Mouse (Mus musculus) embryonic fibroblast, embryonic 13.5 days (primary cell): Measurements from ENCODE around the gene Mpo. TPM values are rescaled to one million over a fixed set of nuclear protein-coding genes. Genes with fewer than 3 reads are reported as not detected.

ENCODE experiments used
- H3K27ac ChIP-seq: 2 replicates; pipeline ENCODE4 v1.5.1; 2012; ENCODE audit warnings: low read length, control low read depth, inconsistent platforms; ENCODE audit not compliant: insufficient read depth
- H3K4me1 ChIP-seq: 2 replicates; pipeline ENCODE4 v1.6.1; 2011; ENCODE audit warnings: low read length; ENCODE audit not compliant: control insufficient read depth, insufficient read depth
- H3K4me3 ChIP-seq: 2 replicates; pipeline ENCODE4 v1.5.1; 2011; ENCODE audit warnings: mild to moderate bottlenecking, control low read depth, low read length; ENCODE audit not compliant: insufficient read depth
- CTCF ChIP-seq: IDR thresholded peaks from 2 replicates; pipeline ENCODE4 v1.5.1; 2011; ENCODE audit warnings: mild to moderate bottlenecking, control low read depth, low read length, moderate library complexity, borderline replicate concordance; ENCODE audit not compliant: insufficient read depth
- POLR2A ChIP-seq: IDR thresholded peaks from 2 replicates; pipeline ENCODE4 v1.6.1; 2011; ENCODE audit warnings: low read depth, mild to moderate bottlenecking, control low read depth, low read length, moderate library complexity
- polyA plus RNA-seq: library from polyadenylated mRNA; stranded (reverse); fragments of >200 nt; gene quantifications from 2 replicates; pipeline ENCODE4 v1.2.4, GENCODE M21; 2011; ENCODE audit warnings: low read depth; ENCODE audit not compliant: missing spikeins, insufficient read length

Gene Mpo
- polyA plus RNA-seq, 1 experiment = not detected

DNA sequence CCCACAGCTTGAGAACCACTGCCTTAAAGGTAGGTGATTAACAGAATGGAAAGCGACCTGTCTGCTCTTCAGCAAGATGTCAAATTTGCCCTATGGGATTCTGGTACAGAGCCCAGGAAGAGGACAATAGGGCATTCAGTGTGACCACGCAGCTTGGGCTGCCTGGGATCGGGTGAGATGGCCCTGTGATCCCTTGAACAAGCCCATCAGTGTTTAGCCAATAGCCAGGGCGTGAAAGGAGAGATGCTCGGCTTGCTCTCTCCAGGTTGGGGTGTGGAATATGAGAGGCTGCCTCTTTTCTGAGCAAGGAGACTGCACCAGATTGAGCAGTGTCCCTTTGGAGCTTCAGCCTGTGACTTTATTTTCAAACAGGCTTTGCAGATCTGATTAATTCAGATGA is 28.1 kb downstream of the Mpo start:
- Histone ChIP-seq H3K27ac (no peak overlapping the region), H3K4me1 (no peaks in the 10 kb centered on the region), H3K4me3 (no peak overlapping the region)
- no peak for TF ChIP-seq CTCF
- TF ChIP-seq POLR2A = no peak

DNA sequence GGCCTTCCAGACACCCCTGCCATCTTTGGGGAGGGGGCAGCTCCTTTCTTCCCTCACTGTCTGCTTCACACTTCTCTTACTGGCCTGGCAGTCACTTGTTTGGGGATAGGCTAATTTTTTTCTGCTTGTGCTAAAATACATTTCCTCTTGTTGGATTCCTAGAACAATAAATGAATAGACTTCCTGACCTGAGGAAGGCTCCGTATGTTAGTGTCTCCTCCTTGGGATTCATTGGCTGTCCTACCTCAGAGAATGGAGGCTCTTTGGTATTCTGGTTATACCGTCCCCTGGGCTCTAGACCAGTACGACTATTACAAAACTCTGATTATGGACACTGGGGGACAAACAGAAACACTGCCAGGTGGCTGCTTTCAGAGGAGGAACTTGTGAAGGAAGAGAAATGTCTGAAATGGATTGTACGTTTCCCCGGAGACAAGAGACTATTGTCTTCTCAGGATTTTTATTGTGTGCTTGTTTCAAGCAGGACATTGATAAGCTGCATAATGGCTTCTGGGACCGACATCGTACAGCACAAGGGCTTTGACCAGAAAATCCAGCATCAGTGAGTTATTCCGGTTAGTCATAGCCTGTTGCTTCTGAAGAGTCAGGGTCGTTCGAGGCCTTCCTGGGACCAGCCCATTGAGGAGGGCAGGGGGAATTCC is 35.0 kb downstream of the Mpo start, which contains the start of gene Lpo:
Gene Lpo (minus strand): TSS at position 51 of the 662 bp plus-strand sequence.
- Histone ChIP-seq H3K4me3 (no peak within 1 kb of the TSS), H3K4me1 (no peaks in the 10 kb centered on the region), H3K27ac (no peak within 1 kb of the TSS)
- TF ChIP-seq POLR2A = no peak
- TF ChIP-seq CTCF = no peak

DNA sequence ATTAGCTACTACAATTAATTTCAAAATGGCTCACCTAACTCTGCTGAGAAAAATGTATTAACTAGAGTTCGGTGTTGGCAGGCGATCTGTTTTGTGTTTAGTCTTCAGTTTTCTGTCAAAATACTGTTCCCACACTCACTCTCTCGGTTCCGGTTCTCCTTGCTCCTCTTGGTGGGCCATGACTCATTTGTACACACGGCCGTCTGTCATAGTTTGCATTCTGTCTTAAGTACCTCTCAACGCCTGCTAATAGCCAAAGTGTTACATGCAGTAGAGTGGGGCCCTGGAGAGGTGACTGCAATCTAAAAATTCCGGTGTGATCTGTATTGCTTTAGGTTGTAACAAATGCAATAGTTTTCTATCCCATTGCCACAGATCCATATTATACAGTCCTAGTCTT is 47.3 kb downstream of the Mpo start:
- TF ChIP-seq CTCF = no peak
- TF ChIP-seq POLR2A = no peak
- no peak overlapping the region for H3K4me3 ChIP-seq
- no peaks in the 10 kb centered on the region for H3K4me1 ChIP-seq
- no peak overlapping the region for H3K27ac ChIP-seq

DNA sequence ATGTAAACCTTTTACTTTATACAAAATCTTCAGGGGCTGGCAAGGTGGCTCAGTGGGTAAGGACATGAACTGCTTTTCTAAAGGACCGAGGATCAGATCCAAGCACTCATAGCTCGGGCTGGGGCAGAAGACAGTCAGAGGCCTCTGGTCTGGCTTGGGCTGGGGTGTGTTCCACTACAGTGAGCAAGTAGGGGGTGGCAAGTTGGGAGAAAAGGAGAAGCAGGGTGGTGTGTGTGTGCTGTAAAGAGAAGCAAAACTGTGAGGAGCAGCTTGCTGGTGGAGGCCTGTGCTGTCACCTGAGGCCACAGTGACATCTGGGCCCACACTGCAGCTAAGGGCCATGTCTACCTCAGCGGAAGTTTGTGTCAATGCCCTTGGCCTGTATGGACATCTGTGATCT is 48.1 kb downstream of the Mpo start:
- no peak overlapping the region for H3K27ac ChIP-seq
- no peak overlapping the region for H3K4me3 ChIP-seq
- H3K4me1 ChIP-seq = no peaks in the 10 kb centered on the region
- TF ChIP-seq CTCF (no peak), POLR2A (no peak)

DNA sequence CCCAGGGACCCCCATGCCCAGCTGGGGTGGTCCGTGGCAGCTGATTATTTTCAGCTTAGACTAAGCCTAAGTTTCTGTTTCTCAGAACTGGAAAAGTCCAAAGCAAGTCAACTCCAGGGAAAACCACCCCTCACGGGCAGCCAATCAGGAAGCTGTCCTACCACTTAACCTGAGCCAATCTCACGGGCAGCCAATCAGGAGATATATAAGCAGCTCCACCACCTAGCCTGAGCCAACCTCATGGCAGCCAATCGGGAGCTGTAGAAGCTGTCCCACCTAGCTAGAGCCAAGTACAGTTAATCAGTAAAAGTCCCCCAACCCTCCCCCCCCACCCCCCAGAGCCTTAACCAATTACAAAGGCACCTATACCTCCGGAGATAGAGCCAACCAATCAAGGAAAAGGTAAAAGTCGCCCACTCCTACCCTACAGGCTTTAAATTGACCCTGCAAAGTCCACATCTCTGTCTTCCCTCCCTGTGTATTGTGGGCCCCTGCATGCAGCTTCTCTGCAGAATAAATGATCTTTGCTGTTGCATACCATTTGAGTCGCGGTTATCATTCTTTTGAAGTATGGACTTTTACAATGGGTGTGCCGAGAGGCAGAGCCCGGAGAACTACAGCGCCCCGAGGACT is 53.7 kb downstream of the Mpo start:
- Histone ChIP-seq H3K4me3 (no peak overlapping the region), H3K27ac (no peak overlapping the region), H3K4me1 (no peaks in the 10 kb centered on the region)
- TF ChIP-seq POLR2A = no peak
- TF ChIP-seq CTCF = no peak

DNA sequence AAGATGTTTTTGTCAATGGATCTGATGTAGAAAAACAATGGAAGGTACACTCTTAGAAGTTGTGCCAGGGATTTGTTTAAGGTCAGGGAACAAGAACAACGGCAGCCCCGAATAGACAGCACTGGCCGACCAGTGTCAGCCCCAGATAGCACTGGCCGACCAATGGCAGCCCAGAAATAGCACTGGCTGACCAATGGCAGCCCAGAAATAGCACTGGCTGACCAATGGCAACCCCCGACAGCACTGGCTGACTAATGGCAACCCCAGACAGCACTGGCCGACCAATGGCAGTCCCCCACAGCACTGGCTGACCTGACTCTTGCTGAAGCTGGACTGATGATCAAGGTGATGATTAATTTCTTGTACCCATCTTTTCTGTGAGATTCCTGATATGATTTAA is 54.5 kb downstream of the Mpo start:
- TF ChIP-seq POLR2A = no peak
- no peak for TF ChIP-seq CTCF
- Histone ChIP-seq H3K4me1 (no peaks in the 10 kb centered on the region), H3K27ac (no peak overlapping the region), H3K4me3 (no peak overlapping the region)

DNA sequence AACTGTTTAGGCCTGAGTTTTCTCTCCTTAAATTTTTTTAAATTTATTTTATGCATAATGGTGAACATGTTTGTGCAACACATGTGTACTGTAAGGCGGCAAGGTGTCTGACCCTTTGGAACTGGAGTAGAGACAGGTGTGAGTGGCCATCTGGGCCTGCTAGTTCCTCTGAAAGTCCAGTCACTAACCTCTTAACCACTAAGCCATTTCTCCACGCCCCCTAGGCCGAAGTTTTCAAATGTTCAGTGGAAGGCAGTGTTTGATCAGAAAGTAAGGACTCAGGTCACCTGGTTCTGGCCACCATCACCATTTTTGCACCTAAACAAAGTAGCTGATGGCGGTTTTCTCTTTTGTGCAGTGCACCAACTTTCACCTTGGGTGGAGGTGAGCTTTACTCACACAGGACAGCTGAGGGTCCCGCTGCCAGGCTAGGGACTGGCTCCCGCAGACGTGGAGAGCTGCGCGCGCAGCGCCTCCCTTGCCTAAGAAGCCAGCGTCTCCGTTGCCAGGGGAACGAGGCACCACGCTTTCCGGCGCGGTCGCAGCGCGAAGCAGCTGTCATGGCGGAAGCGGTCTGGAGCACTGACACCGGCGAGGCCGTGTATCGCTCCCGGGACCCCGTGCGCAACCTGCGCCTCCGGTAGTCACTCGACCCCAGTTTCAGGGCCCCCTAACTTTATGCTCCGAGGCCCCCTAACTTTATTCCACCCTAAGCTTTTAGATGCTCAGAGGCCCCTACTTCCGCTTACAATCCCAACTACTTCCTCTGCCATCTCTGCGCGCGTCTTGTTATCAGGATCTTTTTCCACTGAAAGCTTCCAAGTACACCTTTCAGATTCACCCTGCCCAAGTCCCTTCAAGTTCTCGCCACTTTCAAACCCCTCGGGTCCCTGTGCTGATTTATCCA is 59.6 kb downstream of the Mpo start, which contains the start of gene Mks1:
Gene Mks1 (plus strand): TSS at position 526 of the 907 bp plus-strand sequence.
- H3K4me1 ChIP-seq = no peaks in the 10 kb centered on the region
- peak within 1 kb of the TSS; percentile 45 for H3K4me3 ChIP-seq
- H3K27ac ChIP-seq = no peak within 1 kb of the TSS
- TF ChIP-seq POLR2A = peak; percentile 67
- no peak for TF ChIP-seq CTCF

DNA sequence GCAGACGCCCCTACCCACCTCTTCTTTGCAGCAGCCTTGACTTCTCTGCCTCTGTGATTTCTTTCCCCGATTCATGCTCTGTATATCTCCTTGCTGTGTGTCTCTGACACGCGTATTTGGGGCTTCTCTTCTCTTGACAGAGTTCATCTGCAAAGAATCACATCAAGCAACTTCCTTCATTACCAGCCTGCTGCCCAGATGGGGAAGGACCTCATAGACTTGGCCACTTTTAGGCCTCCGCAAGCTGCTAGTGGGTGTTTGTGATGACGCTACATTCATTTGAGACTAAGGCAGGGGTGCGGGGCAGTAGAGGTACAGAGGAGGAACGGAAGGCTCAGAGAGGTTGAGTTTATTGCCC is 60.2 kb downstream of the Mpo start:
- TF ChIP-seq POLR2A (no peak), CTCF (no peak)
- H3K27ac ChIP-seq = no peak overlapping the region
- H3K4me1 ChIP-seq = no peaks in the 10 kb centered on the region
- peak overlapping the region; percentile 45 for H3K4me3 ChIP-seq

Other genes starting within 250 kb of the Mpo start
- not detected in 2 replicates for gene Gm11492, start 226.9 kb upstream of the Mpo start, polyA plus RNA-seq
- gene Sept4, start 224.7 kb upstream of the Mpo start, polyA plus RNA-seq = 2.9 and 3.6 TPM in 2 replicates
- 29.3 and 34.5 TPM in 2 replicates for gene Mtmr4, start 201.4 kb upstream of the Mpo start, polyA plus RNA-seq
- gene Hsf5, start 176.4 kb upstream of the Mpo start, polyA plus RNA-seq = 0.12 and 0.23 TPM in 2 replicates
- 0.89 and 1.4 TPM in 2 replicates for gene Rnf43, start 130.9 kb upstream of the Mpo start, polyA plus RNA-seq
- gene Supt4a, start 56.0 kb upstream of the Mpo start, polyA plus RNA-seq = 56.1 and 58.3 TPM in 2 replicates
- gene Tspoap1, start 33.0 kb upstream of the Mpo start, polyA plus RNA-seq = 1.2 TPM in 2 replicates
- gene Lpo, start 34.7 kb downstream of the Mpo start, polyA plus RNA-seq = not detected in 2 replicates
- 4.3 and 7.4 TPM in 2 replicates for gene Mks1, start 59.6 kb downstream of the Mpo start, polyA plus RNA-seq
- gene Epx, start 82.0 kb downstream of the Mpo start, polyA plus RNA-seq = not detected in 2 replicates
- not detected in 2 replicates for gene Olfr462, start 98.7 kb downstream of the Mpo start, polyA plus RNA-seq
- gene Olfr463, start 103.8 kb downstream of the Mpo start, polyA plus RNA-seq = not detected in 2 replicates
- not detected in 2 replicates for gene Olfr464, start 127.4 kb downstream of the Mpo start, polyA plus RNA-seq
- 113 and 117 TPM in 2 replicates for gene Dynll2, start 194.0 kb downstream of the Mpo start, polyA plus RNA-seq